Mouse (Mus musculus) R1 (cell line): ENCODE measurements around the gene Il15.
A peak's percentile ranks its signal among the peaks of the same experiment; 100 is the strongest.

Experiments
- DNase-seq: peaks from one replicate; pipeline ENCODE4 v3.0.0-alpha.2; 2018; ENCODE audit warnings: low read depth, low spot score

Il15 gene

DNA sequence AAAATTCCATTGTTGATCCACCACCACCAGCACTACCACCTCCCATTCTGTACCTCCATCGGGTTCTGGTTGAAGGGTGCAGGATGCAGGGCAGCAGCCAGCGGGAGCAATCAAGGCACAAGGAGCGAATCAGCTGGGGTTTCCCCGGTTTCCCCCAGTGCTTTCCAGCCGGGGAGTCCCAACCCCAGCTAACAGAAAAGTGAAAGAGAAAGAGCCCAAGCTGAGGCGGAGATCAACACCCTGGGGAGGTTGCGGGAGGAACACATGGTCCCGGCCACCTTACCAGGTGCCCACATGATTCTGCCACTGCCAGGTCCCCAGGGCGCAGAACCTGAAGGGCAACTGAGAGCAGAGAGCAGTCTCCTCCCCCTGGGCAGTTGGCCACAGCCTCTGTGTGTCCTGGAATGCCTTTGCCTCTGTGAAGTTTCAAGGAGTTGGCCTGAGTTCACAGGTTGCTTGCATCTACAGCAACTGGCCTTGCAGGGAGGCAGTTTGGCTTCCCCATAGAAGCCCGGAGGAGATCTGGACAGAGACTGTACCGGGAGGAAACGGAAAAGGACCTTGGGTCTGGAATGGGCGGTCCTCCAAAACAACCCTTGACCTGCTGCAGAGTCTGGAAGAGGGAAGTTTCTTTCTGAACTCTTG lies at the start of gene Il15:
Gene Il15 (minus strand): TSS at position 537 of the 645 bp plus-strand sequence.
- DNase-seq: peak; percentile 38

DNA sequence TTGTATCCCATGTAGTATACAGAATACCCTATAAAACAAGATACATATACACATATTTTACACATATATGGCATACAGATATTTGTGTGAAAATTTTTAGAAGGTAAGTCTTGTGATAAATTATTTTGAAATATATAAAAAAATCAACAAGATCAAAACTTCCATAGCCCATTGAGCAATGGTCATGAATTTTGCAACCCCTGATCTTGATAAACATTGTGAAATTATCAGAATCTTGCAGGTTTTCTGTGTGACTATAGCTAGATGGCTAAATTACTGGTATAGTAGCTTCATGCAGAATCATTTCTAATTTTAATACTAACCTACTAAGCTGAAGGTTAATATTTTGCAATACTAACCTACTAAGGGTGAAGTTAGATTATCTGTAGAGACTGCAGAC lies 41.9 kb upstream of the Il15 start:
- DNase-seq: no peak

DNA sequence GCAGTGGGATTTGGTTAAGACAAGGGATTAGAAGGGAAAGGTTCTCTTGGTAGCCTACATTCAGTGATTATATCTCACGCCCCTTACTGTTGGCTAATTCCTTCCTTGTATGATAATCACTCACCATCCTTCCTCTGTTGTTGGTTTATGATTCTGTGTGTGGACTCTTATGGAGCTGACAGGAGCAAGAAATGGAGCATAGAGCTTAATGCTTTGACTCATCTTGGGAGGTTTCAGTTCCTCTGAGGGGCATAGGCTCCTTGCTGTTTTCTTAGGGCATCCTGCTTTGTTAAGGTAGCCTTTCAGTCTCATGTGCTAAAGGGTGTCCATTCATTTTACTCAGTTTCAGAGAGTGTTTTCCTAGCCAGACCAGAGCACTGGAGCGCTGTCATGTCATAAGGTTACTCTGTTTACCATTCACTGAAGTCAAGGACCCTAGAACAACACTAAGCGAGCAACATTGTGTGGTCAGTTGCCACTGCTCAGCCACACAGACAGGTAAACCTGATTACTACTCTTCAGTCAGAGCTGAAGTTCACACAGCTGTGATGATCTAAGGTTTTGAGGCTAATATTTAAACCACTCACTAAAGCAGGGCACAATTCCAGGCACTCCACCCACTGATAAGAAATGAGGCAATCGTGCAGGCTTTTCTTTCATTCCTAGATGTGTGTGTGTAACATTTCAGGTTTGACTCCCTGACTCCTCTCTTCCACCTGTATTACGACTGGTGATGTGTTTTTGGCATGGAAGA lies 13.7 kb upstream of the Il15 start:
- no peak for DNase-seq

DNA sequence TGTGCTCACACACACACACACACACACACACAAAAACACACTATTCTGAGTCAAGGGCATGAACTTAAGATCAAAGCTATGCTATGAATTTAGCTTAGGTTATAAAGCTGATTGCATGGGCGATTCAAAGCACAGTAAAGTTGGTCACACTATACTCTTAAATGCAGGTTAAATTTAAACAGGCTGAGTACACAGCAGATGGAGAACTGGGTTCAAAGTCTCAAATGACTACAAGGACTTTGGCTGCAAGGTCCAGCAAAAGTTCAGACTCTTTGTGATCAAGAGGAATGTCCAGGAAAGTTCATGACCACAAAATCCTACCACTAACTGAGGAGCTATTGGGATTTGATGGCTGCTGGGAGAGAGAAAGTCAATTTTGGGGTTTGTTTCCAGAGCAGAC lies 12.5 kb upstream of the Il15 start:
- no peak for DNase-seq

DNA sequence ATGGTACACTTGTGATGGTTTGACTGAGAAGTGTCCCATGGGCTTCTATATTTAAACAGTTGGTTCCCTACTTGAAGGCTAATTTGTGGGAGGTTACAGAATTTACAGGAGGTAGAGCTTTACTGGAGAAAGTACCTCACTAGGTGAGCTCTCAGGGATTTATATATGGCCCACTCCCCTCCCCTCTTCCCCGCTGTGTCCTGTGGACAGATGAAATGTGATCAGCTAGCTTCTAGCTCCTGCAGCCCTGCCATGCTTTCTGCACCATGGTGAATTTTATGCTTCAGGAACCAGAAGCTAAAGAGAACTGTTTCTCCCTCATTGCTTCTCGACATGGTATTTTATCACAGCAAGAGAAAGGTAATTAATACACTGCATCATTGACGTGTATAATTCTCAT lies 7.1 kb upstream of the Il15 start:
- no peak for DNase-seq

DNA sequence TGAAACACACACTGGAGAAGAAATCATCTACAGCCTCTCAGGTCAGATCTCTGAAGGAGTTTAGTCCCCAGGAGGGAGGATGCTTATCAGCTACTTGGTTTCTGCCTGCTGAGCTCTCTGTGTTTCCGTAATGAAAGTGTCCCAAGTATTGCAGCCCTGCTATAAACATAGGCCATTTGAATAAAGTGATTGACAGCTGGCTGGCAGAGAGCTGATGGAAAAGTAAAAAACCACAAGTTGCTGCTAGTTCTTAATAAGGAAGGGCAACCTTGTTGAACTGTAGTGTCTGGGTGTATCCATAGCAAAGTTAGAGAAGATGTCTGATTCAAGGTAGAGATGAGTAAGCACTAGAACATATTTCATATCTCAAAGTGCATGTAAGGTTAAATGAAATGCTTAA lies 4.0 kb upstream of the Il15 start:
- no peak for DNase-seq

DNA sequence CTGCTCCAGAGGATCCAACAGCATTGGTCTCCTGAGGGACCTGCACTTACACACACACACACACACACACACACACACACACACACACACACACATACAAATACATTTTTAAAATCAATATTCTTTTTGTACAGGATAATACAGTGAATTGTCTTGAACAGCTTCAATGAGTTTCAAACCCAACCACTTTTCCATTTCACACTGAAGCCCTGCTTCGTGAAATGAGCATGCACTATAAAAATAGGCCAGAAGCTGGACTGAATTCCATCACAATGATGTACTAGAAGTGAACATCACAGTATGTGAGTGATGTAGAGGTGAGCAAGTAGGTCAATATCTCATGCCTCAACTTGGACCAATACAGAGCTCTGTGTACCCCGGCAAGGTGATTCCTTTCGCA lies 1.0 kb upstream of the Il15 start:
- DNase-seq: no peak

DNA sequence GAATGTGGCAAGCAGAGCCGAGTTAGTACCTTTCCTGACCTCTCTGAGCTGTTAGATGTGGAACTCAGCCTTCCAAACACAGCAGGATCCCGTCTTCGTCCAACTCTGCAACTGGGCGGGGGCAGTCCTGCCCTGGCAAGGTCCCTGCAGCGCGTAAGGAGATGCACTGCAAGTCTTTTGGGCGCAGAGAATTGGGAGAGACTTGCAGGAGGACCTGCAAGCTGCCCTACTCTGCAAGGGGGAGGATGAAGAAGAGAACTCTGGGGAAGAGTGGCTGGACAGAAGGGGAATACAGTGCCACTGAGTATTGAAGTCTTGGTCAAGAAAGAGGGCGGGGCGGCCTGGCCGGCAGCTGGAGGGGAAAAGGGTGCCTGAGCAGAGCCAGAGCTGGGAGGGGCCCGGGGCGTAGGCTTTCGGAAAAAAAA lies 749 bp downstream of the Il15 start:
- DNase-seq: peak; percentile 28

DNA sequence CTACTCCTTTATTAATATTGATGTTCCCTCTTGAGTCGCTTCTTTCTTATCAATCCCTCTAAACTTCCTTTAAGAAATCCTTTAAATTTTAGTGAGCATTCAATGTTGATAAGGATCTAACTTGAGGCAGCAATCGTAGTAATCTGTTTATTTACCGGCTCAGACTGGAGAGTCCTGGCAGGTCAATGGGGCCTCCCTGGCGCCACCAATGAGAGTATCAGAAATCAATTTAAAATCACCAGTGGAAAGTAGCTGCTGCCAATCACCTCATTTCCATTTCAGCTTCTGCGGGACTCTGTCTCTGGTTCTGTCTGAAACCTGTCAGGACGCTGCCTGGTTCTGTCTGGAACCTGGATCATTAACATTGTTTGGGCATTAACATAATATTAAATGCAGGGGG lies 1.5 kb downstream of the Il15 start:
- no peak for DNase-seq

DNA sequence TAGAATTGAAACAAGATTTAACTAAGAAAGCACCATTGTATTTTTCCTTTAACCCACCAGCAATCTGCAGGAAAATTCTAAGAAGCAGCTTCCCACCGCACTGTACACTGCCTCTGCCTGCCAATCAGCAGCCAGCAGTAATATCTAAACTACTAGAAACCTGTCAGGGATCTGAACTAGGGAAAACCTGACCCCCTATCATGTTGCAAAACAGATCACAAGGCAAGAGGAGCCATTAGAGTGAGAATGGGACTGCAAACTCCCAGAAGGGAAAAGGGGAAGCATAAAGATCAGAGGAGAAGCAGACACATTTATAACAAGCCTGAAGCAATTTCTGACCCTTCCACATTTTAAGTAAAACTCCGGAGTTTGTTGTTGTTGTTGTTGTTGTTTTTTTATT lies 2.0 kb downstream of the Il15 start:
- DNase-seq: no peak

DNA sequence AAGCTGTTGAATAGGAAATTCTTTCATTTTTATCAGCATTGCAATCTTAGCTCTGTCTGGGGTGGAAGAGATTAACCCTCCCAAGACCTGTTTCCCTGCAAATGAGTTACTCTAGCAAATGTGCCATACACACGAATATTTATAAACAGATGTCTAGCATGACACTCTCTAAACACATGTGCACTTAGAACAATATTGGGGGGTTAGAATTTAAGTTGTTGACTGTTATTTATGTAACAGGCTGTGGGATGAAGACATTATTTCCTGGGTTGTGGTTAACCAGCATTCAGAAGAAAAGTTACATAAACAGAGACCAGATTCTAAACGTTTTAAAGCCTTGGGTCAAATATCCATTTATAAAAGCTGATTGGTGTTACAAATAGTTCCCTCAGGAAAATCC lies 2.6 kb downstream of the Il15 start:
- DNase-seq: no peak

DNA sequence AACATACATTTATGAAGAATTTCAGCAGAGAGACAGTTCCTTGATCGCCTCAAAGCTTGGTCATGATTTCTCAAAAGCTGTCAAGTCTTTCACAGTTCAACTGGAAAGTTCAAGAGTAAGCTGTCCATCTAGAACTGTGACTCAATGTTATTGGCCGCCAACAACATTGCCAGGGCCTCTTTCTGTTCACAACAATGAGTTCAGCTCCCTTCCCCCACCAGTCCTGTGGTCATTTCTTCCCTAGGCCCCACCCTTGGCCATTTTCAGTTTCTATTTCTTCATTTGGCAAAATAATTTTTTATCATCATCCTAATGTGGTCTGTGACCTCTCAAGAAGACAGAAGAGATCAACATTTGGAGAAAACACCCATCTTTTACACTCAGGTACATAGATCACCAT lies 4.5 kb downstream of the Il15 start:
- DNase-seq: no peak

DNA sequence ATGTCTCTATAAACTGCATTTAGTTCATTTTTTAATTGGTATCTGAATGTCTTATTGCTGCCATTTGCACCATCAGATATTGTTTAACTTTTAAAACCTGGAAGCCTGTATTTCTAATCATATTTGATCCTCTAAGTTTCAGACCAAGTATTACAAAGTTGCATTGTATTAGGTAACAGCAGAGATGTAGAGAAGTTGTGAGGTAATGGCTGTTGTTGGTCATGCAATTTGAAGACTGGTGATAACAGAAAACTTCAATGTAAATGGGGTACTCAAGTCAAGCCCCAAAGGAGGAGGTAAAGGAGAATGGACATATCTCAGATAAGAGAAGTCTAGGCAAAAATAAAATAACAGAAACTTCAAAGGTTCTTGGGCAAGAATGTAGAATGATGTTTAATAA lies 11.8 kb downstream of the Il15 start:
- DNase-seq: no peak

DNA sequence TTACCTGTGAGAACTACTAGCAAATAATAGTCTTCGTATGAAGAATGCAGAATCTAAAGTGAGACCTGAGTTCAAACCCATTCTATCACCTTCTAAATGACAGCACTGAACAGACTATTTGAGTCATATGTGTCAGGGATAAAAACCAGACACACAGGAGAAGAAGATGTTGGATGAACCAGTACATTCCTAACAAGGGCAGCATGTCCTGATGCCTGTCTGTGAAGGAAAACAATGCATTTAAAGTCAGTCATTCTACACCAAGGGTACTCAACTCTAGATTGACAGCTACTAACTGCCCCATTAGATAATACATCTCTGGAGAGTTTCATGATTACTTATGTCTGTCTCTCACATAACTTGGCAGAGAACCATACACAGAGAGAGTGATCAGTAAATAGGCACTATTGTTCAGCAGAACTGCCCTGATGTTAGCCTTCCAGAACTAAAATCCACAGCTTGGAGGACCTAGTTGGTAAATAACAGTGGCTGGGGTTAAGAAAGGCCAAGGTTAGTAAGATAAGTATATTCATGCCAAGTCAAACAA lies 14.6 kb downstream of the Il15 start:
- no peak for DNase-seq

DNA sequence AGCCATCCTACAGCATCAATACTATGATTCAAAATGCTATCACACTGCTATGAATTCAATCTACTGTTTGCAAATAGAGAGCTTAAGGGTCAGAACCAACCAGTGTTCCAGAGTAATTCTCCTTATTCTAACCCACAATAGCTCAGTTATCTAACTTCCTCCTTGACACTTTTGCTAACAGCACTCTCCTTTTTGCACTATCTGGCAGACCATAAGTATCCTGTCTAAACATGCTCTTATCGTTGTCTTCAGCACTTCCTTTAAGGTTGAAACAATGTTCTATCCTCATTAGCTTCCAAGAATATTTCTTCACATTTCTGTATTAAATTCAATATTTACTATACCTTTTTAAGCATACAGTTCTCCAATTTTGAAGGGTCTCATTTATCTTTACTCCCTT lies 15.4 kb downstream of the Il15 start:
- no peak for DNase-seq

DNA sequence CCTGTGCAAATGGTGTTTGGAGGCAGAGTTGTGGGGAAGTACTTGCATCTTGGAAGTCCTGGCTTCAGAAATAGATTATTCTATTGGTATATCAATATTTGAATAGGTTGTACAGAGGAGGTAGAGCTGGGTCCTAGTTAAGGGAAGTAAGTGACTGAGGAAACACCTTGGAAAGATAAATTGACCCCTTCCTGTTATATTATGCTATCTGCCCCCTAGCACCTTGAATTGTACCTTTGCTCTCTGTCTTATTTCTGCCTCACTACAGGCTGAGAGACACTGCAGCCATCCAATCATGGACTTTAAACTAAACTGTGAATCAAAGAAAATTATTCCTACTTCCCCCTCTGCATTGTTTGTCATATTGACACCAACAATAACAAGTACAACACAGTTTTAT lies 17.2 kb downstream of the Il15 start:
- DNase-seq: no peak

DNA sequence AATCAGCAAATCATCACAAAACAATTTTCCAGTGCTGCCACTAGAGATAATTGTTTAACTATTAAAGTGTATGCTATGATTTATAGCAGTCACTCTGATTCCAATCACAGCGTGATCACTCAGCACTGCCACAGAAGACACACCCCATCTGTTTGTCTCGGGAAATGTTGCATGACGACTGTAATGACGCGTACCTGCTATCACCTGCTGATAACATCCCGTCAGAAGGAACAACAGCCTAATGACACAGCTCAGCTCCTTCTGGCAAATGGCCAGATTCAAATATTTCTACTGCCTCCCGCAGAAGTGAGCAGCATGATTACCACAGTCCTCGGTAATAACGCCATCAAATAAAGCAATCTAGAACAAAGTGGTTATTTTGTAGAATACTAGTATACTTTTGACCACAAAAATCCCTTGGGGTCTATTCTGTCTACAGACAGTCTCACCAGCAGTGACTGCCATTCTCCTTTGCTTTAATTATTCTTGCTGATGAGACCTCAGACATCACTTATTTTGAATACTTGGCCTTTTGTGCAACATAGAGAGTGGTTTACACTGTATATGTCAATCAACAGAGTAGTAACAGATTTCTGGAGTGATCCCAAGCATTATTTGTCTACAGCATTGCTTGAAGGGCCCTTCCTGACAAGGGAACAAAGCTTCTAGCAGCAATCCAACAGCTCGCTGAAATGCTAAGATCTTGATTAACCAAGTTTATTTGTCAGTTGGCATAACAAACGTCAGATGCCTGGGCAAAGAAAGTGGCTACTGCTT lies 18.4 kb downstream of the Il15 start:
- DNase-seq: no peak

DNA sequence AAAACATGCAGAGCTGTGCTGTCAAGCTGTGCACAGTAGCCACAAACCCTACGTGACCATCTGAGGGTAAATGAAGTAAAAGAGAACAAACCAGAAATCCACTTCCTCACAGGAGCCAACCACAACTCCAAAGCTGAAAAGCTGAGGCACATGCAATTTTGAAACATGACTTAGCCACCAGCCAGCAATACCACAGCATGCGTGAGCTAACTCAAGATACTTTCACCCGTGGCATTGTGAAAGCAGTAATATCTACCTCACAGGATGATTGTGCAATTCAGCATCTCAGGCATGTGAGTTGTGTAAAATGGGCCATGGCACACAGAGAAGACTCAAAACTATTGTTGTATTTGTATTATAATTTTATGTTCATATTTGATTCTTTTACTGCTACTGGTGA lies 19.7 kb downstream of the Il15 start:
- no peak for DNase-seq

DNA sequence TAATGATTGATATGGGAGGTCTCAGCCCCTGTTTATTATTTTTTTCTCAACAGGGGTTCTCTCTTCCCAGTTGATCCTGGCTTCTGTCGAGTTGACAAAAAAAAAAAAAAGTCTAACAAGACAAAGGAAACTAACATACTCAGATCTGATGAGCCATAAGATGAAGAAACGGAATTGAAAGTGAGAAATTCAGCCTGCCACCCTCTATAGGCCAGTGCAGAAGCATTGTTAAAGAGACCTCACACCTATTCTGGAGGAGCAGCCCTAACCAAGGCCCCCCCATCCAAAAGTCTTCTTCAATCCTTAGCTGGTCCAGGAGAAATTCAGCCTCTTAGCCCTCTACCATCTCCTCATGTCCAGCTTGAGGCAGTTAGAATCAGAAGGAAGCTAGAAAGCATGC lies 20.7 kb downstream of the Il15 start:
- DNase-seq: no peak

DNA sequence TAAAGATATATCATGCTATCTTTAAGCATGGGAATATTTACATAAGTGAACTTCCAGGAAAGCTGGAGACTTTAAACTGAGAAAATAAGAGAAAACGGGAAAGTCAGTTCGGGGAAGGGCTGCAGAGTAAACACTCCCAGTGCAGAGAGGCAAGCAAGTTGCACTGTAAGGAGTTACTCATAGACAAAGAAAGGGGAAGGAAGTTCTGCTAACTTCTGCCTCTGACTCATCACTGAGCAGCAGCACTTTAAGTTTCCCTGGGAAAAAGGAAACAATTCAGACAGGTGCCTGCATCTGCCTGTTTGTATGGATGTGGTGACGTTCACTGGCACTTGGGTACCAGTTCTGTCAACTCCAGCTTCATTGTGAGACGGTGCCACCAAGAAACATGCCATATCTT lies 28.6 kb downstream of the Il15 start:
- no peak for DNase-seq

DNA sequence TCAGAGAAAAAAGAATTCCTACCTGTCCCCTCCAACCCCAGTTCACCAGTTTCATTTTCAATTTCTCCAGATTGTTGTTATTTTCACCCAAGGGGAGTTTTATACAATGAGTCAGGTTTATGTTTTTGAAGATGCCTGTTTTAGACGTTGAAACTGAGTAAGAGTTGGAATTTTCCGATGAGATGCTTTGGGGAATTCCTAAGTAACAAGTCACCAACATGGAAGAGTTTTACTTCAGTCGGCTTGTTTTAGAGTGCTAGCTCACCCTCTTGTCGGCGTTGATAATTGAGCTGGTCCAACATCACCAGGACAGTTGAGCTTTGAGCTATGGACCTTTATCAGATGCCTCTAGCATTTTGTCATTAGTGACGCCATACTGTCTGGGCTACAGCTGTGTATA lies 30.2 kb downstream of the Il15 start:
- DNase-seq: no peak

DNA sequence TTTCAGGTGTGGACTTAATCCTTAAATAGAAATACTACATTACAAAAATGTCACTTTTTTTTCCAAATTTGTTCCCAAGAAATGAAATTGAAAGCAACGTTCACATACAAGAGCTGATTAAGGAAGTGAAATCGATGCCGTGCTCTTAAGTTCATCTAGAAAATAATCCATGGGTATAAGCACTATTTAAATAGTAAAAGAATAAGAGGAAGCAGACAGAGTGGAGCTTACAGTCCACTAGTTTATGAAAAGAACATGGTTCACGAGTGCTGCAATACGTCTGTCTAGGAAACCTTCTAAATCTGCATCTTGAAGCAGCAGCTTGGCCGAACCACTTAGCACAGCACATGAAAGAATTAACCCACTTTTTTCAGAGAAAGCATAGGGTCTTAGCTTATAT lies 32.4 kb downstream of the Il15 start:
- no peak for DNase-seq

DNA sequence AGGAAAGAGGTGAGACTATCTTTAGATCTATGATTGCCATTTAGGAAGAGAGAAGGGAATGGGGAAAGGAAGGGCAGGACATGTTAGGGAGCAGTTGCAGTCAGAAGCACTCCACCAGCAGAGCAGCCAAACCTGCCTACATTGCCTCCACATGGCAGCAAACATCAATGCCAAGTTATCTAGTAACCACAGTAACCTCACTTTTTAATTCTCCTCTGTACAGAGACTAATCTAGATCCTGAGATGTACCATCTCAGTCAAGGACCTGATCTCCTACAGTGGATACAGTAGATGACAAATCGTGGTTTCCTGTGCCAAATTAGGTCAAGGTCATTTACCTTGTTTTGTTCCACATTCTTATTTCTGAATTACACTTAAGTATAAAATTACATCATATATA lies 42.0 kb downstream of the Il15 start:
- DNase-seq: no peak
